Mouse (Mus musculus): Measurements from ENCODE around the gene Robo2. TPM values are rescaled to one million over a fixed set of nuclear protein-coding genes. Genes with fewer than 3 reads are reported as not detected.

Robo2 gene
- polyA plus RNA-seq, 1 experiment from 2014 or later, result 56.4 TPM

GRCm38 (mm10) chr16:73914936-73915335 is 496.7 kb downstream of the Robo2 start:
- ATAC-seq (ENCODE audit: insufficient read depth), result peak; percentile 44; the same call in 1 of the 2 replicates
- Histone ChIP-seq H3K4me3 (ENCODE audit: low read depth, low read length) (no peak overlapping the region), H3K4me2 (no peak overlapping the region), H3K4me1 (ENCODE audit: insufficient read depth) (no peaks in the 10 kb centered on the region), H3K27me3 (ENCODE audit: insufficient read depth, low read length) (no peaks in the 10 kb centered on the region), H3K36me3 (ENCODE audit: insufficient read depth) (no peaks in the 10 kb centered on the region), H3K27ac (ENCODE audit: low read depth) (peak overlapping the region; percentile 40), H3K9ac (no peak overlapping the region), H3K9me3 (ENCODE audit: low read depth, low read length) (no peaks in the 10 kb centered on the region)
- DNase-seq, result no peak
- WGBS, result 38% methylated on average over 4 of the region's 4 CpGs
- no peak for TF ChIP-seq CTCF (IDR thresholded peaks at IDR 0.05; ENCODE audit: low read depth)

- TF ChIP-seq CTCF (IDR thresholded peaks at IDR 0.05; ENCODE audit: low read depth), result no peak
- DNase-seq (no peak), ATAC-seq (ENCODE audit: insufficient read depth) (no peak)
- Histone ChIP-seq H3K27me3 (ENCODE audit: insufficient read depth, low read length) (no peaks in the 10 kb centered on the region), H3K9me3 (ENCODE audit: low read depth, low read length) (no peaks in the 10 kb centered on the region), H3K36me3 (ENCODE audit: insufficient read depth) (no peaks in the 10 kb centered on the region), H3K4me2 (no peak overlapping the region), H3K4me1 (ENCODE audit: insufficient read depth) (no peaks in the 10 kb centered on the region), H3K4me3 (ENCODE audit: low read depth, low read length) (no peak overlapping the region), H3K9ac (no peak overlapping the region), H3K27ac (ENCODE audit: low read depth) (no peak overlapping the region)
- WGBS, result 78% methylated on average over 11 of the region's 11 CpGs
These were observed 503.1 kb downstream of the Robo2 start for GRCm38 (mm10) chr16:73908504-73908903.

- Histone ChIP-seq H3K27ac (ENCODE audit: low read depth) (no peak overlapping the region), H3K4me2 (no peak overlapping the region), H3K36me3 (ENCODE audit: insufficient read depth) (no peaks in the 10 kb centered on the region), H3K9me3 (ENCODE audit: low read depth, low read length) (no peaks in the 10 kb centered on the region), H3K4me3 (ENCODE audit: low read depth, low read length) (no peak overlapping the region), H3K9ac (no peak overlapping the region), H3K27me3 (ENCODE audit: insufficient read depth, low read length) (no peaks in the 10 kb centered on the region), H3K4me1 (ENCODE audit: insufficient read depth) (no peaks in the 10 kb centered on the region)
- no peak for ATAC-seq (ENCODE audit: insufficient read depth)
- no peak for DNase-seq
- TF ChIP-seq CTCF (IDR thresholded peaks at IDR 0.05; ENCODE audit: low read depth), result no peak
- 89% methylated on average over 11 of the region's 11 CpGs for WGBS
These were observed 514.8 kb downstream of the Robo2 start for GRCm38 (mm10) chr16:73896856-73897255.

DNA sequence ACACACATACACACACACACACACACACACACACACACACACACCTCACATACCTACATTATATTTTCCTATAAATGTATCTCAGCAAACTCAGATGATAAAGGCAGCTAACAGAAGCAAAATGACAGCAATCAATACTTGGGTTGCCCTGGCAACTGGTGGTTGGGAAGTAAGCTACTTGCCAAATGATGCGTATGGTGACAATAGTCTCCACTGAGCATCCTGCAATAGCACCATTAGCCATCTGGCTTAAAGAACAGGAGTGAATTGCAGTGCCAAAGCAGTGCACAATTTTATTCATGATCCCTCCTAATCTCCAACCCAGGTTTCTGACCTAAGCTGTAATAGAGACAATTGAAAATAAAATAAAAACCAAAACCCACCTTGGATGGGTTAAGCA is 529.7 kb downstream of the Robo2 start:
- WGBS, result 84% methylated on average over 1 of the region's 1 CpGs
- no peak overlapping the region for H3K4me3 ChIP-seq (ENCODE audit: low read depth, low read length)
- TF ChIP-seq CTCF (IDR thresholded peaks at IDR 0.05; ENCODE audit: low read depth), result no peak
- H3K36me3 ChIP-seq (ENCODE audit: insufficient read depth), result no peaks in the 10 kb centered on the region
- H3K4me2 ChIP-seq, result no peak overlapping the region
- H3K27me3 ChIP-seq (ENCODE audit: insufficient read depth, low read length), result no peaks in the 10 kb centered on the region
- no peak overlapping the region for H3K9ac ChIP-seq
- H3K9me3 ChIP-seq (ENCODE audit: low read depth, low read length), result no peaks in the 10 kb centered on the region
- no peak for ATAC-seq (ENCODE audit: insufficient read depth)
- H3K27ac ChIP-seq (ENCODE audit: low read depth), result no peak overlapping the region
- H3K4me1 ChIP-seq (ENCODE audit: insufficient read depth), result no peaks in the 10 kb centered on the region
- no peak for DNase-seq

DNA sequence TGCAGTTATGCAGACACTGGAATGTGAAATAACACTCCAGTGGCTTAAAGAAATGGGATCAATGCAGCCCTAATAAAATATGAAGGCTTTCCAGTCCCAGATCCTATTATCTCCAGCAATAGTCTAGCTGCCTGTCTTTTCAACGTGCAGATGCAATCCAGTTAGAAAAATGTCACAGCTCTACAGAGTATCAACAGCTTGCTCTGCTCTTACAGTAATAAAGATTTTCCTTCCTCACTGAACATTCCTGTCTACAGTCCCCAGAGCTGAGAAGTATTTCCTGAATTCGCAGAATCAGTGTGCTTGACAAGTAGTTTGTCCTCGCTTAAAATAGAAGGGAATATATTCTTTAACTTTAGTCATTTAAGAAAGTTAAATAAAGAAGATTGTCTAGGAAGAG is 533.7 kb downstream of the Robo2 start:
- Histone ChIP-seq H3K4me3 (ENCODE audit: low read depth, low read length) (no peak overlapping the region), H3K36me3 (ENCODE audit: insufficient read depth) (no peaks in the 10 kb centered on the region), H3K9ac (no peak overlapping the region), H3K4me1 (ENCODE audit: insufficient read depth) (no peaks in the 10 kb centered on the region), H3K9me3 (ENCODE audit: low read depth, low read length) (no peaks in the 10 kb centered on the region), H3K4me2 (no peak overlapping the region), H3K27me3 (ENCODE audit: insufficient read depth, low read length) (no peaks in the 10 kb centered on the region), H3K27ac (ENCODE audit: low read depth) (no peak overlapping the region)
- ATAC-seq (ENCODE audit: insufficient read depth) (no peak), DNase-seq (no peak)
- 53% methylated on average over 3 of the region's 3 CpGs for WGBS
- no peak for TF ChIP-seq CTCF (IDR thresholded peaks at IDR 0.05; ENCODE audit: low read depth)

GRCm38 (mm10) chr16:73874991-73875390 is 536.6 kb downstream of the Robo2 start:
- Histone ChIP-seq H3K27me3 (ENCODE audit: insufficient read depth, low read length) (no peaks in the 10 kb centered on the region), H3K9ac (no peak overlapping the region), H3K4me2 (no peak overlapping the region), H3K36me3 (ENCODE audit: insufficient read depth) (no peaks in the 10 kb centered on the region), H3K4me1 (ENCODE audit: insufficient read depth) (no peaks in the 10 kb centered on the region), H3K4me3 (ENCODE audit: low read depth, low read length) (no peak overlapping the region), H3K9me3 (ENCODE audit: low read depth, low read length) (no peaks in the 10 kb centered on the region), H3K27ac (ENCODE audit: low read depth) (no peak overlapping the region)
- ATAC-seq (ENCODE audit: insufficient read depth) (no peak), DNase-seq (no peak)
- TF ChIP-seq CTCF (IDR thresholded peaks at IDR 0.05; ENCODE audit: low read depth), result no peak
- WGBS, result 73% methylated on average over 2 of the region's 2 CpGs

DNA sequence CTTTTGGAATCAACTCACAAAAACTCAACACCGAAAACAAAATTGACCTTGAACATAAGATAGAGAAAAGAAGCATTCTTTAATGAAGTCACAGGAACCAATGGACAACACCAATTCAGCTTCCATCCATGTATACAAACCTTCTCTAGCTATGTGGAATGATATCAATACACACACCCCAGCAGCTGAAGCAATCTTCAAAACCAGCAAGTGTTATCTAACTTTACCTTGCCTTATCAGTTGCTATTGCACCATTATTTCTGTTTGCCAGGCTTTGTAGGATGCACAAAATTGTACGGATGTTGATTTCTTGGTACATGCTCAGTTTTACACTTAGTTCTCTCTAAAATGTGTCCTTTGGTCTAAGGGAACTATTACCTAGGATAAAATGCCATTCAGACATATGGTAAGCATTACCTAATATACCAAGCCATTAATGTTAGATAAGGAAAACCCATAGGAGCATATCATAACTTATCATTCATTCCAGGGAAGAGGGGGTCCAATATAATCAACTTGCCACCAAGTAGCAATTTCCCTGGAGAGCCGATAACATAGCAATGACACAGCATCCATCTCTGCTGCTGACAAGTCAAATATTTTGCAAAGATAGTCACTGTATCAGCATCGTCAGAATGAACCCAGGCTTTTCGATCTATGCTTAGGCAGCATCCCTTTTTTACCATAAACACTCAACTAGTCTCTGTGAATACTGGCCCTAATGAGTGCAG is 537.6 kb downstream of the Robo2 start:
- no peak for ATAC-seq (ENCODE audit: insufficient read depth)
- Histone ChIP-seq H3K27ac (ENCODE audit: low read depth) (no peak overlapping the region), H3K4me3 (ENCODE audit: low read depth, low read length) (no peak overlapping the region), H3K9ac (no peak overlapping the region), H3K36me3 (ENCODE audit: insufficient read depth) (no peaks in the 10 kb centered on the region), H3K4me2 (no peak overlapping the region), H3K9me3 (ENCODE audit: low read depth, low read length) (no peaks in the 10 kb centered on the region), H3K4me1 (ENCODE audit: insufficient read depth) (0 out of 2 replicates have a peak, but pooled peaks cover 3% of the 10 kb centered on the region), H3K27me3 (ENCODE audit: insufficient read depth, low read length) (no peaks in the 10 kb centered on the region)
- no peak for DNase-seq
- 63% methylated on average over 5 of the region's 5 CpGs for WGBS
- TF ChIP-seq CTCF (IDR thresholded peaks at IDR 0.05; ENCODE audit: low read depth), result no peak

All from lung, embryonic 14.5 days (tissue).